Mouse (Mus musculus) hindbrain, postnatal 0 days (tissue): ENCODE results near the gene Snx30. TPM values are rescaled to one million over a fixed set of nuclear protein-coding genes. Genes with fewer than 3 reads are reported as not detected.

Experiments
- ATAC-seq: fragments of 200-750 bp; cut with Nextera tagmentation; 2 replicates; pipeline ENCODE4 v1.8.0; 2017; ENCODE audit warnings: mild to moderate bottlenecking, moderate TSS enrichment, moderate library complexity
- DNase-seq: peaks from one replicate; pipeline ENCODE4 v3.0.0-alpha.2; 2015; ENCODE audit warnings: low spot score
- H3K27ac ChIP-seq: fragments of 300-500 bp; sonication (generic); 2 replicates; pipeline ENCODE4 v1.5.1; 2014; ENCODE audit warnings: mild to moderate bottlenecking
- H3K27me3 ChIP-seq: fragments of 300-500 bp; sonication (generic); 2 replicates; pipeline ENCODE4 v1.6.1; 2014; ENCODE audit warnings: low read length, mixed read lengths; ENCODE audit not compliant: insufficient read depth
- H3K36me3 ChIP-seq: fragments of 300-500 bp; sonication (generic); 2 replicates; pipeline ENCODE4 v1.6.1; 2014; ENCODE audit warnings: low read length, mixed read lengths; ENCODE audit not compliant: insufficient read depth
- H3K4me1 ChIP-seq: fragments of 300-500 bp; sonication (generic); 2 replicates; pipeline ENCODE4 v1.6.1; 2014; ENCODE audit warnings: antibody characterized with exemption, low read length, mixed read lengths; ENCODE audit not compliant: insufficient read depth
- H3K4me2 ChIP-seq: fragments of 300-500 bp; sonication (generic); 2 replicates; pipeline ENCODE4 v1.6.1; 2014; ENCODE audit warnings: low read depth, mild to moderate bottlenecking, low read length, moderate library complexity, mixed read lengths
- H3K4me3 ChIP-seq: fragments of 300-500 bp; sonication (generic); 2 replicates; pipeline ENCODE4 v1.5.1; 2014; ENCODE audit warnings: low read length
- H3K9ac ChIP-seq: fragments of 300-500 bp; sonication (generic); replicated peaks from 2 replicates; pipeline ENCODE4 v1.6.1; 2014; ENCODE audit warnings: mild to moderate bottlenecking, low read length, moderate library complexity, mixed read lengths
- H3K9me3 ChIP-seq: fragments of 300-500 bp; sonication (generic); 2 replicates; pipeline ENCODE4 v1.6.1; 2016; ENCODE audit warnings: low read length, mixed read lengths
- CTCF ChIP-seq: IDR thresholded peaks from 2 replicates; pipeline ENCODE4 v1.5.1; 2016; ENCODE audit warnings: antibody characterized with exemption, control low read depth, low read depth
- WGBS: fragments of 180-500 bp; shearing (Covaris S2); extraction: QIAGEN DNeasy Blood & Tissue Kit; methylation state at CpG from one replicate; pipeline ENCODE4 v1.1.7; 2014; 5-methylcytosine and 5-hydroxymethylcytosine counted together
- polyA plus RNA-seq: library from polyadenylated mRNA; unstranded; fragments of >200 nt; fragmentation: Nextera tagmentation; extraction: Ambion mirVana; gene quantifications from 2 replicates; pipeline ENCODE4 v1.2.1, GENCODE M21; 2015
- total RNA-seq: library from RNA; depleted of rRNA; stranded (reverse); fragments of >200 nt; gene quantifications from 2 replicates; pipeline ENCODE4 v1.2.3, GENCODE M21; 2014

Gene Snx30
- total and polyA plus RNA-seq, 2 experiments from 2014 or later: 15.8 to 31.2 TPM

DNA sequence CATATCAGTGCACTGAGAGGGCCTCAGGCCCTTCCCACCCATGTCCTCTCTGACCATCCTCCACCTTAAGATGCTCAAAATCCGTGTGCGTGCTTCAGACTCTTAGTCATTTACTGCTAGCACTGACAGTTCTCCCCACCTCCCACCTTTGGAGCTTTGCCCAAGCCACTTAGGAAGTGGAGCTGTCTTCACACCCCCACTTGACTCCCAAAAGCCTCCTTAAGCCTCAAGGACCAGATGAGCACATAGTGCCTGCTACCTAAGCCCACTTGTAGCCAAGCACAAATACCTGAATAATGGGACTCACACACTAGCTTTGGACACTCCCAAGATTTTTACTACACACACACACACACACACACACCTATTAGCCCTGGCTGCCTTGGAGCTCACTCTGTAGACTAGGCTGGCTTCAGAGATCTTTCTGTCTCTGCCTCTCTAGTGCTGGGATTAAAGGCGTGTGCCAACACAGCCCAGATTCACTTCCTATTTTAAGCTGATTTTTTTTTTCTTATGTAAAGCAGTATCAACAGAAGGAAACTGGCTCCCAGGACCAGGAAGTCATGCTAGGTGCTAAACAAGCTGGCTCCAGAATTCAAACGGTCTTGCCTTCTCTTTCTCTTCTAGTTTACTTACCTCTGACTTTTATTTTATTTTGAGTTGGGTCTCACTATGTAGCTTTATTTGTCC is 9.6 kb downstream of the Snx30 start:
- no peak overlapping the region for H3K4me2 ChIP-seq
- no peaks in the 10 kb centered on the region for H3K27me3 ChIP-seq
- DNase-seq (no peak), ATAC-seq (no peak)
- no peaks in the 10 kb centered on the region for H3K36me3 ChIP-seq
- WGBS: 76% methylated on average over 4 of the region's 4 CpGs
- no peaks in the 10 kb centered on the region for H3K9me3 ChIP-seq
- H3K27ac ChIP-seq: no peak overlapping the region
- TF ChIP-seq CTCF: no peak
- H3K4me1 ChIP-seq: peaks cover 3% of the 10 kb centered on the region; the same call in 1 of the 2 replicates
- H3K4me3 ChIP-seq: no peak overlapping the region
- H3K9ac ChIP-seq: no peak overlapping the region

- Histone ChIP-seq H3K9ac (no peak overlapping the region), H3K27ac (no peak overlapping the region), H3K4me1 (peaks cover 3% of the 10 kb centered on the region; the same call in 1 of the 2 replicates), H3K9me3 (no peaks in the 10 kb centered on the region), H3K4me3 (no peak overlapping the region), H3K4me2 (no peak overlapping the region), H3K36me3 (no peaks in the 10 kb centered on the region), H3K27me3 (no peaks in the 10 kb centered on the region)
- ATAC-seq (no peak), DNase-seq (no peak)
- WGBS: 64% methylated on average over 5 of the region's 5 CpGs
- TF ChIP-seq CTCF: no peak
Measured at GRCm38 (mm10) chr4:59816016-59816415, 10.4 kb downstream of the Snx30 start.

DNA sequence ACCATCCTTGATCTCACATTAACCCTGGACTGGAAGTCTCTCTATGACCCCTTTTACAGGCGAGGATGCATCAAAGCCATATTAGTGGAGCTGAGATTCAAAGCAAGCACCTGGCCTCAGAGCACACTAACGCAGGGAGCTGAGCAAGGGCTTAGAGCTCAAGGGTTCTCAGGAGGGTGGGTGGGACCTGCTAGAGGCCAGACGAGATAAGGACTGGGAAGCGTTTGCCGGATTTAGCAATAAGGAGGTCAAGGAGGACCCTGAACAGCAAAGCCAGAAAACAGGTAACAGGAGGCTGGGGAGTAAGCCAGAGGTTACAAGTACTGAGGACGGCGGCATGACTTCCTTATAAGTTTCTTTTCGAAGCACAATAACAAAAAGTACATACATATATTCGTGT is 10.8 kb downstream of the Snx30 start:
- TF ChIP-seq CTCF: no peak
- 78% methylated on average over 9 of the region's 9 CpGs for WGBS
- ATAC-seq: no peak

DNA sequence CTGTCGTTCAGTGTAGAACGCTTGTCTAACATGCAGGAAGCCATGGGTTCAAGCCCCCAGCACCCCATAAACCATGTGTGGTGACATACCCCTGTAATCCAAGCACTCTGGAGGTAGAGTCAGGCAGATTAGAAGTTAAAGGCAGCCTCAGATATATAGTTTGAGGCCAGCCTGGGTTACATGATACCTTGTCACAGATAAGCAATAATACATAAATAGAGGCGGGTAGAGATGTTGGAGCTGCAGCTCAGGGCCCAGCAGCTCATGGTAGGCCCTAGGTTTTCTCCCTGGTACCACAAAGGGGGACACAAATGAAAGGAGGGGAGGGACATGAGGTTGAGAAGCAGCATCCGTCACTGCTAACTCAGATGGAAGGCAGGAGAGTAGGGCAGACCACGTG is 12.2 kb downstream of the Snx30 start:
- Histone ChIP-seq H3K4me3 (no peak overlapping the region), H3K4me2 (no peak overlapping the region), H3K27ac (no peak overlapping the region), H3K9me3 (no peaks in the 10 kb centered on the region), H3K36me3 (no peaks in the 10 kb centered on the region), H3K4me1 (peaks cover 3% of the 10 kb centered on the region; the same call in 1 of the 2 replicates), H3K9ac (no peak overlapping the region), H3K27me3 (no peaks in the 10 kb centered on the region)
- no peak for TF ChIP-seq CTCF
- DNase-seq: no peak
- ATAC-seq: no peak
- 75% methylated on average over 5 of the region's 5 CpGs for WGBS

More for the DNA sequence above, 10.8 kb downstream of the Snx30 start:
- no peak overlapping the region for H3K4me2 ChIP-seq
- no peak overlapping the region for H3K4me3 ChIP-seq
- peaks cover 3% of the 10 kb centered on the region; the same call in 1 of the 2 replicates for H3K4me1 ChIP-seq
- no peaks in the 10 kb centered on the region for H3K9me3 ChIP-seq
- H3K27ac ChIP-seq: no peak overlapping the region
- no peak overlapping the region for H3K9ac ChIP-seq
- no peaks in the 10 kb centered on the region for H3K27me3 ChIP-seq
- H3K36me3 ChIP-seq: no peaks in the 10 kb centered on the region
- no peak for DNase-seq

GRCm38 (mm10) chr4:59818498-59818897 is 12.9 kb downstream of the Snx30 start:
- H3K27ac ChIP-seq: peak overlapping the region; percentile 1; the same call in 1 of the 2 replicates
- no peak overlapping the region for H3K4me2 ChIP-seq

GRCm38 (mm10) chr4:59819054-59819472 is 13.4 kb downstream of the Snx30 start:
- peak; percentile 46 for DNase-seq
- Histone ChIP-seq H3K27me3 (no peaks in the 10 kb centered on the region), H3K4me2 (peak overlapping the region; percentile 3; the same call in 1 of the 2 replicates), H3K4me1 (peaks cover 3% of the 10 kb centered on the region; the same call in 1 of the 2 replicates), H3K9ac (no peak overlapping the region), H3K27ac (peak overlapping the region; percentile 1; the same call in 1 of the 2 replicates), H3K36me3 (no peaks in the 10 kb centered on the region), H3K4me3 (no peak overlapping the region), H3K9me3 (no peaks in the 10 kb centered on the region)
- WGBS: 20% methylated on average over 7 of the region's 7 CpGs
- peak; percentile 58 for ATAC-seq
- TF ChIP-seq CTCF: no peak

More at GRCm38 (mm10) chr4:59818498-59818897, 12.9 kb downstream of the Snx30 start:
- Histone ChIP-seq H3K9ac (no peak overlapping the region), H3K27me3 (no peaks in the 10 kb centered on the region), H3K9me3 (no peaks in the 10 kb centered on the region), H3K4me1 (peaks cover 3% of the 10 kb centered on the region; the same call in 1 of the 2 replicates), H3K4me3 (no peak overlapping the region), H3K36me3 (no peaks in the 10 kb centered on the region)
- ATAC-seq (no peak), DNase-seq (no peak)
- WGBS: 75% methylated on average over 10 of the region's 10 CpGs
- no peak for TF ChIP-seq CTCF

GRCm38 (mm10) chr4:59819477-59820022 is 13.9 kb downstream of the Snx30 start:
- no peaks in the 10 kb centered on the region for H3K9me3 ChIP-seq
- peak overlapping the region; percentile 3; the same call in 1 of the 2 replicates for H3K4me2 ChIP-seq
- peak overlapping the region; percentile 36 for H3K27ac ChIP-seq
- no peak overlapping the region for H3K9ac ChIP-seq
- no peaks in the 10 kb centered on the region for H3K36me3 ChIP-seq
- no peak overlapping the region for H3K4me3 ChIP-seq
- ATAC-seq (peak; percentile 86), DNase-seq (peak; percentile 77)
- no peaks in the 10 kb centered on the region for H3K27me3 ChIP-seq
- peaks cover 3% of the 10 kb centered on the region for H3K4me1 ChIP-seq
- WGBS: 22% methylated on average over 12 of the region's 12 CpGs
- TF ChIP-seq CTCF: no peak
